Mouse (Mus musculus) neural tube, embryonic 13.5 days (tissue): ENCODE data around the gene Mamdc4. TPM values are rescaled to one million over a fixed set of nuclear protein-coding genes. Genes with fewer than 3 reads are reported as not detected.
"Not testable (repeated sequence)": the region's sequence is repeated elsewhere in the genome, so short reads cannot be mapped to it uniquely, and the experiment has no call there.

Experiments
- ATAC-seq: fragments of 200-750 bp; cut with Nextera tagmentation; 2 replicates; pipeline ENCODE4 v1.8.0; 2017; ENCODE audit warnings: low read depth, mild to moderate bottlenecking, moderate TSS enrichment, moderate library complexity
- H3K27ac ChIP-seq: fragments of 300-500 bp; sonication (generic); replicated peaks from 2 replicates; pipeline ENCODE4 v1.5.1; 2015; ENCODE audit warnings: moderate library complexity, mild to moderate bottlenecking, inconsistent platforms
- H3K27me3 ChIP-seq: fragments of 300-500 bp; sonication (generic); 2 replicates; pipeline ENCODE4 v1.6.1; 2015; ENCODE audit warnings: mild to moderate bottlenecking, inconsistent platforms
- H3K36me3 ChIP-seq: fragments of 300-500 bp; sonication (generic); 2 replicates; pipeline ENCODE4 v1.6.1; 2015; ENCODE audit warnings: mild to moderate bottlenecking, inconsistent platforms
- H3K4me1 ChIP-seq: fragments of 300-500 bp; sonication (generic); replicated peaks from 2 replicates; pipeline ENCODE4 v1.6.1; 2015; ENCODE audit warnings: inconsistent platforms
- H3K4me2 ChIP-seq: fragments of 300-500 bp; sonication (generic); 2 replicates; pipeline ENCODE4 v1.6.1; 2015; ENCODE audit warnings: inconsistent platforms, mild to moderate bottlenecking, moderate library complexity
- H3K4me3 ChIP-seq: fragments of 300-500 bp; sonication (generic); 2 replicates; pipeline ENCODE4 v1.5.1; 2015; ENCODE audit warnings: mild to moderate bottlenecking, inconsistent platforms
- H3K9ac ChIP-seq: fragments of 300-500 bp; sonication (generic); 2 replicates; pipeline ENCODE4 v1.6.1; 2015; ENCODE audit warnings: moderate library complexity, mild to moderate bottlenecking, inconsistent platforms
- H3K9me3 ChIP-seq: fragments of 300-500 bp; sonication (generic); 2 replicates; pipeline ENCODE4 v1.6.1; 2016; ENCODE audit warnings: inconsistent platforms
- WGBS: fragments of 180-500 bp; shearing (Covaris S2); methylation state at CpG from one replicate; pipeline ENCODE4 v1.1.7; 2015; 5-methylcytosine and 5-hydroxymethylcytosine counted together
- polyA plus RNA-seq: library from polyadenylated mRNA; unstranded; fragments of >200 nt; fragmentation: Nextera tagmentation; extraction: Ambion mirVana; gene quantifications from 2 replicates; pipeline ENCODE4 v1.2.1, GENCODE M21; 2015

The Mamdc4 gene
- polyA plus RNA-seq, 1 experiment from 2014 or later: 2.5 TPM

DNA sequence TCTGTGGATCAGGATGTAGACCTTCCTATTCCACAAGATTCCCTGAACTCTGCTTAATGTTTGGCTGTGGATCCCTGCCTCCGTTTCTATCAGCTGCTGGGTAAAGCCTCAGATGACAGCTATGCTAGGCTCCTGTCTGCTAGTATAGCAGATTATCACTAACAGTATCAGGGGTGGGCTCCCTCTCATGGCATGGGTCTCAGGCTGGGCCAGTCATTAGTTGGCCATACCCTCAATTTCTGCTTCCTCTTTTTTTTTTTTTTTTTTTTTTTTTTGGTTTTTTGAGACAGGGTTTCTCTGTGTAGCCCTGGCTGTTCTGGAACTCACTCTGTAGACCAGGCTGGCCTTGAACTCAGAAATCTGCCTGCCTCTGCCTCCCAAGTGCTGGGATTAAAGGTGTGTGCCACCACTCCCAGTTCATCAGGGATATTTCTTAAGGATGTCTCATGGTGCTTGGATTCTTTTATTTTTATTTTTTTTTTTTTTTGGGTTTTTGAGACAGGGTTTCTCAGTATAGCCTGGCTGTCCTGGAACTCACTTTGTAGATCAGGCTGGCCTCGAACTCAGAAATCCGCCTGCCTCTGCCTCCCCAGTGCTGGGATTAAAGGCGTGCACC is 21.4 kb downstream of the Mamdc4 start:
- H3K4me1 ChIP-seq: peaks cover 13% of the 10 kb centered on the region
- 93% methylated on average over 4 of the region's 4 CpGs for WGBS
- not testable (repeated sequence) for ATAC-seq, H3K9me3 ChIP-seq, H3K9ac ChIP-seq, H3K27me3 ChIP-seq, H3K4me2 ChIP-seq, H3K27ac ChIP-seq, H3K4me3 ChIP-seq, H3K36me3 ChIP-seq

DNA sequence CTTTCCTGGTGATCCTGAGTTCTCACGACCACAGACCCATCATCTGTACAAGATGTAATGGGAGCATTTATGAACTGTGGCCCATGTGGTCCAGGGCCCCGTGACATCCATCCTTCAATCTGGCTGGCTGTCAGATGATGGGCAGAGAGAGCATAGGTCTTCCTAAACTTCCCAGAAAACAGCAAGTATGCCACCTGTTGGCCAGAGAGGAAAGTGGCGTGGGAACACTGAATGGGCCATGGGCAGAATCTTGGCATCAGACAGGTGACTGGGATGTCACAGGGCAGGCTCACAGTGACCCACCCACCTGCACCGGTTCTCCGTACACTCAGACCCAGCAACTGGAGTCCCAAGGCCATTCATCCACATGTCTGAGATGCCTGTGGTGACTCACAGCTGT is 23.5 kb downstream of the Mamdc4 start:
- Histone ChIP-seq H3K4me1 (peaks cover 8% of the 10 kb centered on the region), H3K4me2 (no peak overlapping the region), H3K27ac (no peak overlapping the region), H3K36me3 (no peaks in the 10 kb centered on the region), H3K9ac (no peak overlapping the region), H3K27me3 (no peaks in the 10 kb centered on the region), H3K9me3 (no peaks in the 10 kb centered on the region), H3K4me3 (no peak overlapping the region)
- ATAC-seq: no peak
- WGBS: 32% methylated on average over 5 of the region's 5 CpGs

DNA sequence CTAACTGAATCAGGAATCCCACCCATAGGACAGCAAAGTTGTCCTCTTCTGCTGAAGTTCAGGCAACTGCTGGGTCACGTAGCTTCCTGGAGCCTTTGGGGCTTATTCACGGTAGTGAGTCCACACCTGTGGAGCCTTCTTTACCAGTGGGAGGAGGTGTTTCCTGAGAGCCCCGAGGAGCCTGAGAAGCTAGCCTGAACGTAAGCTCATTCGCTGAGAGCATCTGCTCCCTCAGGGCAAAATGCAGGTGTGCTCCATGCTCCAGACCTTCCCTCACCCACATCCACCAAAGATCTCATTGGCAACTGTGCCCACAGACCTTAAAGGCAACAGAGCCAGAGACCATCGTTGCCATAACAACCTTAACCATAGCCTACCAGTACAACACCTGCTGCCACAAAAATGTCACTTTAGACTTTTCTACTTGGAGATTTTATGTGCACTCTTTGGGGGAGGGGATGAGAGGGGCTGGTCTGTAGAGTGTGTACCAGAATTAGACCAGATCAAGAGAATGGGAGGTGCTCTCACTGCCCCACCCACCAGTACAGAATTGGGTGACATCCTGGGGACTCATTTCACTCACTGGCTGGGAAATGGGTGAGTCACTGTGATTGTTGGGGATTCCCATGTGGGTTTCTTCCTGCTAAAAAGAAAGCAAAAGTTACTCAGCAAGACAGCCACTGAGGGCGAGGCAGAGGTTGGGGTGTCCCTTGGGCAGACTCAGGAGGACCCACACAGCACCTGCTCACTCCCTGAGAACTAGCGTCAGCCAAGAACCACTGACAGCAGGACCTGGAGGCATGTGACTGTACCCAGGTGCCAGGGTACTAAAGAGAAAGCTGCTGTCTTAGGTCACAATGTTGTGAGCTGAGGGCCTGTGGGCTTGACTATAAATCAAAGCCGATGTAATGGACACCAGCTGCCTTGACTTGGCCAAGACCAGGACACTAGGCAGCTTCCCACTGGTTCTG is 25.3 kb downstream of the Mamdc4 start:
- no peak overlapping the region for H3K4me2 ChIP-seq
- H3K36me3 ChIP-seq: no peaks in the 10 kb centered on the region
- H3K27me3 ChIP-seq: no peaks in the 10 kb centered on the region
- H3K4me1 ChIP-seq: peaks cover 18% of the 10 kb centered on the region
- 77% methylated on average over 9 of the region's 9 CpGs for WGBS
- H3K9me3 ChIP-seq: no peaks in the 10 kb centered on the region
- H3K27ac ChIP-seq: no peak overlapping the region
- no peak overlapping the region for H3K9ac ChIP-seq
- no peak overlapping the region for H3K4me3 ChIP-seq
- ATAC-seq: no peak

DNA sequence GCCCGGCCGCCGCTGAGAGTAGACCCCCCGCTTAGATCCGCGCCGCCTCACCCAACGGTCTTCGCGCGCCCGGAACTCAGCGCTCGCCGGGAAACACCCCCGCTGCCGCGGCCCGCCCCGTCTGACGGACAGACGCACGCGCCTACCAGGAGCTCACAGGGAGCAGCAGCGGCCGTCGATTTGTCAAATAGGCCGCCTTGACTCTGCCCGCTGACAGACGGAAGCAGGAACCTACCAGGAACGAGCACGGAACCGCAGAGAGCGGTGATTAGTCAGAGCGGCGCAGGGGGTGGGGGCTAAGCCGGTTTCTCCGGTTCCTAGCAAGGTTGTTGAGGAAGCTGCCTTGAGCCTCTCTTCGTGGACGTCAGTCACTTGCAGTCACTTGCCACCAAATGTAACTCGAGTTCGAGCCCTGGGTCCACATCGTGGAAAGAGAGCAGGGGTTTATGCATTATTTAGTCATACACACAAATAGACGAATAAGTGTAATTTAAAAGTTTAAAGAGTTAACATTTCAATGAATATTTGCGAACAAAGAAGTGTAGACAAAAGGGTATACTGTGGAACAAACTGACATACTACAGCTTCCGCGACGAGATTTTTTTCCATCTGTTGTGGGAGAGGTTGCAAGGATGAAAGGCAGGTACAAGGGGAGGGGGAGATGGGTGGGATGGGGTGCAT is 27.7 kb downstream of the Mamdc4 start, which contains the start of gene Traf2:
TSS of gene Traf2 (minus strand) at position 130 of the 681 bp plus-strand sequence.
- peak; percentile 100 for ATAC-seq
- Histone ChIP-seq H3K4me1 (peaks cover 18% of the 10 kb centered on the region), H3K36me3 (no peaks in the 10 kb centered on the region), H3K27me3 (no peaks in the 10 kb centered on the region), H3K4me2 (peak within 1 kb of the TSS; percentile 83), H3K4me3 (peak within 1 kb of the TSS; percentile 63), H3K9me3 (no peaks in the 10 kb centered on the region), H3K27ac (no peak within 1 kb of the TSS; the same call in 1 of the 2 replicates), H3K9ac (peak within 1 kb of the TSS; percentile 78)
- WGBS: 3% methylated on average over 48 of the region's 48 CpGs

DNA sequence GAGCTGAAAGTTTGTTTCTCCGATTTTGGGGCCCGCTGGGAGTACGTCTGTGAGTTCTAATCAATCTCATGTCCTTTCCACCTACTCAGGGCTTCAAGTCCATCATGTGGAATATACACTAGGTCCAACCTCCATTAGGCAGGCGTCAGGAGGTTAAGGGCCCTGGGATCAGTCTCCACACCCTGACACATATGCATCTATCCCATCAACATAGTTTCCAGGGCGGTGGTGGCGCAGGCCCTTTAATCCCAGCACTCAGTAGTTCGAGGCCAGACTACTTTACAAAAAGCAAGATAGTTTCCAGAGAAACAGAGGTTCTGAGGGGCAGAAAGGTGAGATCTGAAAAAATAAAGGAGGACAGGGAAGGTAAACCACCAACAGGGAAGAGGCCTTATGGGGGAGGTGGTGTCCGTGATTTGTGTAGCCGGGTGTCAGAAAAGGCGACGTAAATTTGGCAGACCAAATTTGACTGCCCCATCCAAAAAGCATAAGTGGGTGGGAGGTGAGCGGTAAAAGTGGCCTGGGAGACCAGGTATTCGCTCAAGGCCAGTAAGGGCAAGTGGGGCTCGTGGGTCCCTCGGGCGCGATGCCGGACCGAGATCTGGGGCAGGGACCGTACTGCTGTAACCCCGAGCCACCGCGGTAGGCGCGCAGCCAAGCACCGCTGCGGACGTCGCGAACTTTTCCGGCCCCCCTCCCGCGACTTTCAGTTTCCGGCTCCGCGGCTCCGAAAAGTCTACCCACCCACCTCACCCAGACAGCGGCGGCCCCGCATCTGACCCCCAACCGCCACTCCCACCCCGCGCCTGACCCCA is 28.4 kb downstream of the Mamdc4 start:
- H3K4me1 ChIP-seq: peaks cover 22% of the 10 kb centered on the region
- H3K27me3 ChIP-seq: no peaks in the 10 kb centered on the region
- peak overlapping the region; percentile 78 for H3K9ac ChIP-seq
- ATAC-seq: peak; percentile 71
- H3K27ac ChIP-seq: no peak overlapping the region
- WGBS: 10% methylated on average over 33 of the region's 43 CpGs
- peak overlapping the region; percentile 63 for H3K4me3 ChIP-seq
- no peaks in the 10 kb centered on the region for H3K9me3 ChIP-seq
- no peaks in the 10 kb centered on the region for H3K36me3 ChIP-seq
- peak overlapping the region; percentile 83 for H3K4me2 ChIP-seq

DNA sequence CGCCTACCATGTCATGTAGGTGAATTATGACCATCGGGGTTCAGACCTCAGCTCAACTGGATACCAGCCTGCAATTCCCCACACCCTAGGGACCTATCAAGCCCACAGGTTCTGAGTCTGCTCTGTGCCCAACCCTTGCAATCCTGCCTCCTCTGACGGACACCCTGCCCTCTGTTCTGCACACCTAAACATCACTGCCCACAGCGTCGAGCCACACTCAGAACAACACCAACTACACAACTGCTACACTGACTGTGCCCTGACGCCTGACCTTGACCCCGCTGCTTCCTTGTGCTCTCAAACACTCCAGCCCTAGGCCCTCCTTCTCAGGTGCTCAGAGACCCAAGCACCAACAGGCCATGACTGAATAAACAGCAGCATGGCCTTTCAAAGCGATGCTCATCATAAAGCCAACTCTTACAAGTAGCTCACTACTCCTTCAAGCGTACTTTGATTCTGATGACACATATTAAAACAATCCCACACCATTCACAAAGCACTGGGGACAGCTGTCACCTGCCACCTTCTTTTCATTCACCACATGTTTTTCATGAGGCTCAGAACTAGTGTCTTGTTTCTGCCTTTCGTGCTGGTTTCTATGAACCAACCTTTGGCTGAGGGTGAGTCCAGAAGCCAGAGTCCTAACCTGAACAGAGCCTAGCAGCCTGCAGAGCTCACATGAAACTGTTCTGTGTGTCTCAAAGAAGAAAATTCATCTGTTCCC is 32.8 kb downstream of the Mamdc4 start:
- Histone ChIP-seq H3K9me3 (no peaks in the 10 kb centered on the region), H3K4me3 (no peak overlapping the region), H3K4me2 (no peak overlapping the region), H3K27ac (no peak overlapping the region), H3K36me3 (peaks cover 12% of the 10 kb centered on the region), H3K4me1 (peaks cover 18% of the 10 kb centered on the region), H3K27me3 (no peaks in the 10 kb centered on the region), H3K9ac (no peak overlapping the region)
- ATAC-seq: no peak
- 80% methylated on average over 10 of the region's 10 CpGs for WGBS

DNA sequence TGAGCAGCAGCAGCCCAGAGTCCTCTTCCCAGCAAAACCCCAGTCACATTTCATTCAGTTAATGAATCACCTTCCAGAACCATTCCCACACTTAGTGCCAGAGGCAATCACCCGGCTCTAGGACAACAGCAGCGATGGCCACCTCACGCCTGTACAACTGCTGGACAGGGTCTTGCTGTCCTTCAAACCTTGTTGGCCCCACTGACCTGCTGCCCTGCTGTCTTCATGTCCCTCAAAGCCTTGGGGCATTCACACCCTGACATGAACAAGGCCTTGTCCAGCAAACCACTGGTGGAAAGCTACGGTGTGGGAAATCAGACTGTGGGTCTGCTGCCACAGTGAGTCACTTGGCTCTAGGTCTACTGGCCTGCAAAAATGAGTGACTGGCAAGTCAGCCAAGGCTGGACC is 34.1 kb downstream of the Mamdc4 start:
- no peak overlapping the region for H3K4me3 ChIP-seq
- no peaks in the 10 kb centered on the region for H3K27me3 ChIP-seq
- H3K4me2 ChIP-seq: no peak overlapping the region
- H3K9me3 ChIP-seq: no peaks in the 10 kb centered on the region
- ATAC-seq: no peak
- no peak overlapping the region for H3K9ac ChIP-seq
- peaks cover 8% of the 10 kb centered on the region; the same call in 1 of the 2 replicates for H3K4me1 ChIP-seq
- no peak overlapping the region for H3K27ac ChIP-seq
- peaks cover 25% of the 10 kb centered on the region for H3K36me3 ChIP-seq
- WGBS: 89% methylated on average over 4 of the region's 4 CpGs

DNA sequence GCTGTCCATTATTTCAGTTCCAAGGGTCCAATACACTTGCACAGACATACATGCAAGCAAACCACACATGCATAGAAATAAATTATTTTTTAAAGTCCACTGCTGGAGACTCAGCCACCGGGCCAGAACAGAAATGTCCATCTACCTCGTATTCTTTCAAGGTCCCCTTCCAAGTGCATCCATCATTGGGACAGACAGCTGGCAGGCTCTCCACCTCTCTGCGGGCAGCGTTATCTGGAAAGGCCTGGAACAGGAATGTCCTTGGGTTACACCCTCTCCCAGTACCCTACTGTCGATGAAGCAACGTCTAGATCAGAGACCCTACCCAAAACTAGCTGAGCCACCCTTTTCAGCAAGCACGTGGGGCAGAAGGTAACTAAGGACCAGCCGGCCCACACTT is 38.1 kb downstream of the Mamdc4 start:
- ATAC-seq: no peak
- Histone ChIP-seq H3K36me3 (peaks cover 50% of the 10 kb centered on the region), H3K27me3 (no peaks in the 10 kb centered on the region), H3K9me3 (no peaks in the 10 kb centered on the region), H3K4me3 (no peak overlapping the region), H3K27ac (no peak overlapping the region), H3K4me2 (no peak overlapping the region), H3K4me1 (0 out of 2 replicates have a peak, but pooled peaks cover under 1% of the 10 kb centered on the region), H3K9ac (no peak overlapping the region)
- WGBS: 89% methylated on average over 8 of the region's 8 CpGs

DNA sequence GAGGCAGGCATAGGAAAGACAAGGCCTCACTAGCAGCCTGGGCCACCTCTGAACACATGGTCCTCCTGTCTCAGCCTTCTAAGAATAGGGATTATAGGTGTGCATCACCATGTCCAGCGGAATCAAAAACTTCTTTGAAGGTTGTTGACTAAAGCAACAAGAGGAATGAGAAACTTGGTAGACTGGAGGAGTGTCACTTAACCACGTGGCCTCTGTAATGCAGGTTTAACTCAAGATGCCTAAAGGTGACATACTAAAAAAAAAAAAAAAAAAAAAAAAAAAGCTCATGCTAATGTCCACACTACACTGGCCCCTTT is 39.8 kb downstream of the Mamdc4 start:
- WGBS: 90% methylated on average over 2 of the region's 2 CpGs
- no peak for ATAC-seq
- no peak overlapping the region for H3K9ac ChIP-seq
- H3K27ac ChIP-seq: no peak overlapping the region
- no peaks in the 10 kb centered on the region for H3K9me3 ChIP-seq
- H3K4me3 ChIP-seq: no peak overlapping the region
- H3K36me3 ChIP-seq: peaks cover 66% of the 10 kb centered on the region
- no peaks in the 10 kb centered on the region for H3K4me1 ChIP-seq
- H3K27me3 ChIP-seq: no peaks in the 10 kb centered on the region
- no peak overlapping the region for H3K4me2 ChIP-seq

DNA sequence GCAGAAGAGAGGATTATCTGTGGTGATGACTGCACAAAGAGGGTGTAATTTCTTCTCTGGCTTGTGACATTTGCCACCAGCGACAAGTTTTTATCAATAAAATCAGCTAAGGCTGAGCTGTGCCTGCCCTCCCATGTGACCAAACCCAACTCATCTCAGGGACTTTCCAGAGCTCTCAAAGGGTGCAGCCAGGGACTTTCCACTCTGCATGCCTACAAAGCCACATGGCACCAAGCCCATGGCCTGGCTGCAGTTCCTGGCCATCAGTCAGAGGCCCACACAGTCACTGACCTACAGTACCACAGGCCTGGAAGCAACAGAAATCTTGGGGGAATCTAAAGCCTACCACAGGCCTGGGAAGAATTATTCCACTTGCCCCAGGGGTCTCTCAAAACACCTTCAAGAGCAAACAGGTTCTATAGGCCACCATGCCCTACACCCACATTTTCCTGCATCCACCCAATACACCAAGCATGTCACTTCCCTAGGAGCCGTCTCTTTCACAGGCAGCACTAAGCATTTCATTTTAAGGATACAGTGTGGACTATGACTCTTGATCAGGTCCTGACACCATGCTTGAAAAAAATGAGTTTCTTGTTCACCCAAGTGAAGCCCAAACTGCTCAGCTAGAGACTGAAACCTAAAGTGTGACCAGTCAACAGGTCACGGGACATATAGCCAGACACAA is 40.3 kb downstream of the Mamdc4 start:
- WGBS: 90% methylated on average over 3 of the region's 3 CpGs
- Histone ChIP-seq H3K9ac (no peak overlapping the region), H3K4me1 (no peaks in the 10 kb centered on the region), H3K9me3 (no peaks in the 10 kb centered on the region), H3K36me3 (peaks cover 71% of the 10 kb centered on the region), H3K27ac (no peak overlapping the region), H3K4me2 (no peak overlapping the region), H3K4me3 (no peak overlapping the region), H3K27me3 (no peaks in the 10 kb centered on the region)
- no peak for ATAC-seq

DNA sequence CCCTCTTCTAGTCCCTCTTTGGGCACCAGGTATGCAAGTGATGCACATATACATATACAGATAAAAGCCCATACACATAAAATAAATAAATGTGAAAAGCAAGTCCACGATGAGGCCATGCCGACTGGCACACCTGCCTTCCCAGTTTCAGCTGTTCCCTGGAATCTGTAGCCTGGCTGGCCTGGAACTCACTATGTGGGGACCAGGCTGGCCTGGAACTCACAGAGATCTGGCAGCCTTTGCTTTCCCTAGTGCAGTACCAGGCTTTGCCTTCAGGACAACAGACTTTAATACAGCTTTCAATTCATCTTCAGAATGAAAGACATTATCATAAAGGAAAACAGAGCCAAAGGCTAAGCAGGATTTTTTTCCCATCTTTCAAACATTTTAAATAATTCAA is 40.9 kb downstream of the Mamdc4 start:
- peaks cover 77% of the 10 kb centered on the region for H3K36me3 ChIP-seq
- H3K27ac ChIP-seq: no peak overlapping the region
- no peak for ATAC-seq
- H3K4me1 ChIP-seq: no peaks in the 10 kb centered on the region
- H3K9me3 ChIP-seq: no peaks in the 10 kb centered on the region
- no peak overlapping the region for H3K4me3 ChIP-seq
- WGBS: 100% methylated on average over 2 of the region's 2 CpGs
- H3K9ac ChIP-seq: no peak overlapping the region
- no peaks in the 10 kb centered on the region for H3K27me3 ChIP-seq
- no peak overlapping the region for H3K4me2 ChIP-seq
